Mouse (Mus musculus): ENCODE results near the gene Aoc1.

GRCm38 (mm10) chr6:48838321-48839080, 34.2 kb upstream of the Aoc1 start:
- TF ChIP-seq CTCF (IDR thresholded peaks at IDR 0.05; ENCODE audit: borderline replicate concordance, insufficient read depth, low read length) (no peak), POLR2A (IDR thresholded peaks at IDR 0.05; ENCODE audit: low read depth, low read length) (no peak)
